Mouse (Mus musculus) frontal cortex, adult 2 months (tissue): ENCODE data around the gene Rbm20. TPM values are rescaled to one million over a fixed set of nuclear protein-coding genes. Genes with fewer than 3 reads are reported as not detected.
"Not testable (repeated sequence)": the region's sequence is repeated elsewhere in the genome, so short reads cannot be mapped to it uniquely, and the experiment has no call there.

Experiments
- DNase-seq, 2 experiments: peaks; one replicate each; pipeline ENCODE4 v3.0.0; 2022; ENCODE audit warnings: low spot score in 1 of 2; ENCODE audit errors: extremely low spot score in 1 of 2
- polyA plus RNA-seq: library from polyadenylated mRNA; depleted of rRNA; stranded (reverse); fragments of >200 nt; gene quantifications from 2 replicates; pipeline ENCODE4 v1.2.3, GENCODE M21; 2012; rRNA removed

Rbm20 gene
- polyA plus RNA-seq: 6.8 and 6.9 TPM in 2 replicates

- peak in 1 of 2 experiments; percentile 26 for DNase-seq
These were observed at the start of gene Rbm20 for GRCm38 (mm10) chr19:53676718-53677634. Rbm20 (plus strand) TSS chr19:53677306.

GRCm38 (mm10) chr19:53638041-53638440, 39.1 kb upstream of the Rbm20 start:
- no peak for DNase-seq

GRCm38 (mm10) chr19:53638727-53639126, 38.4 kb upstream of the Rbm20 start:
- no peak for DNase-seq

GRCm38 (mm10) chr19:53644020-53644595, 33.0 kb upstream of the Rbm20 start:
- DNase-seq: no peak

DNA sequence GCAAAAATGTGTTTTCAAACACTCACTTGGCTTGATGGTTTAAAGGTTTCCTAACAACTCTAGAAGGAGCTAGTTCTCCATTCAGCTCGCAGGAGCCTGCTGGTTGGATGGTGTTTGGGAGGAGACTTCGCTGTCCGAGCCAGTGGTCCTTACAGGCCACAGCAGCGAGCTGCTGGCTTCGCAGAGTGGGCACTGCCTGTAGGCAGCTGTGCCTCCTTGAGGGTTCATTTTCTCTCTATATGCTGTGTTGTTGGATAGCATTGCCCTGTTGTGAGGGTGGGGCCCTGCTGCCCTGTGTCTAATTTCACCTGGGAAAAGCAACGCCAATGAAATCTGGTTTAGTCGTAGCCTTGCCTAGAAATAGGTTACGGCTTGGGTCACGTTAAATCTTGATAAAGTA, 29.8 kb upstream of the Rbm20 start:
- DNase-seq: no peak

- DNase-seq: no peak
These were observed 29.1 kb upstream of the Rbm20 start for GRCm38 (mm10) chr19:53648056-53648455.

GRCm38 (mm10) chr19:53648802-53649236, 28.3 kb upstream of the Rbm20 start:
- peak; percentile 68 to 90 for DNase-seq

DNA sequence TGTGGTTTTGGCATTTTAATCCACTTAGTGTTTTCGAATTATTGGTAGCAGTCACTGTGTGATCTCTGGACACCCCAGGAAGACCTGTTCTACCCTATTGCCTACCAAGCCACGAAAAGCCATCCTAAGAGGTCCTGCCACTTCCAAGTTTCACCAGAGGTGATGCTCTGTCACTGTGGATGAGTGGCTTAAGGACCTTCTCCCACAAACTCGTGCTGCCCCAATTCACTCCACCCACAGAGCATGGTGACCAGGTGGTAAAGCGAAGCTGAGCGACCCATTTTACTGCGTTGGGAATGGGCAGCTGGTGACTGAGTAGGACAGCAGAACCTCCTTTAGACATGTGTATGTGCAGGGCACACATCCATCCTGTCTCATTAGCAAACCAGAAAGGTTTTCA, 27.7 kb upstream of the Rbm20 start:
- peak in 1 of 2 experiments; percentile 23 for DNase-seq

DNA sequence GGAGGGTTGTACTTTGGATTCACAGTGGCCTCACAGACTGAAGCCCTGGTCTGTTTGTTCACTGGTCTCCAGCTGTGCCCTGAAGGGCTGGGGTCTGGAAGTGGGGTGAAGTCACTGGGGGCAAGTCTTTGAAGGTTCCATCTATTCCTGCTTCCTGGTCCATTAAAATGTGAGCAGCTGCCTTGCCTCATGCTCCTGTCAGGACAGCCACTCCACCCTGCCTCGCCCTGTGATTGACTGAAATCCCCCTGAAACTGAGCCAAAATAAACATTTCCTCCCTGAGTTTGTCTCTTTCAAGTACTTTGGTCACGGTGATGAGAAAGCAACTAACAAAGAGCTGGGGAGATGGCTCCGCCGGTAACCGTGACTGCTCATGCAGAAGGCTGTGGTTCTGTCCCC, 27.3 kb upstream of the Rbm20 start:
- no peak for DNase-seq

DNA sequence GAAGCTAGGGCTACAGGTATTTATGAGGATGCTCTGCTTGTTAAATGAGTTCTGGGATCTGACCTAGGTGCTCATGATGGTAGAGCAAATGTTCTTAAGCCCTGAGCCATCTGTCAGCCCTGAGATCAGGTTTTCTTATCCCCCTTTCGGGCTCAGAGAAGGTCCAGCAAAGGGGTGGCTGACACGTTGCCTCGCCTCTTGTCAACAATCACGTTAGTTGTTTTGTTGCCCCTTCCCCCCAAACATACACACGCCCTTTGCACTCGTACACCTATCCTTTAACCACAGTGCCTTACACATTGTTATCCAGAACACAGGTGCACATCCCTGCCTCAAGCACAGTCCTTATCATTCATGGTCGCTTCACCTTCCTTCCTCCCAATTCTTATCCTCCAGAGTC, 26.2 kb upstream of the Rbm20 start:
- DNase-seq: no peak

DNA sequence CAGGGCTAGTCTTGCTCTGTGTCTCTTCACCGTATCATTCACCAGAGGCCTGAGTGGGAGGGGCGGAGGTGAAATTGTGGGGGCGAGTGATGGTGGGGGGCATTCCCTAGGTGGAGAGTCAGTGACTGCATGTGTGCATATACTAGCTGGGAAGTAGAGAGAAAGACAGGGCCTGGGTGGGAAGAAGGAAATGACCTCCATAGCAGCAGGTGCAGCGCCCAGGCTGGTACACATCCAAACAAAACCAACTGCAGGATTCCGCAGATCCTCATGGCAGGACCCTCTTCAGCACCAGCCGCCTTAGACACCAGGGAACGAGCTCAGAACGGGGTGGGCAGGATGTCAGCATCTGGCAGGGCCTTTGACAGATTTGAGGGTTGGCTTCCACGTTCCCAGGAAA, 24.8 kb upstream of the Rbm20 start:
- no peak for DNase-seq

- no peak for DNase-seq
These were observed 23.3 kb upstream of the Rbm20 start for GRCm38 (mm10) chr19:53653624-53654467.

DNA sequence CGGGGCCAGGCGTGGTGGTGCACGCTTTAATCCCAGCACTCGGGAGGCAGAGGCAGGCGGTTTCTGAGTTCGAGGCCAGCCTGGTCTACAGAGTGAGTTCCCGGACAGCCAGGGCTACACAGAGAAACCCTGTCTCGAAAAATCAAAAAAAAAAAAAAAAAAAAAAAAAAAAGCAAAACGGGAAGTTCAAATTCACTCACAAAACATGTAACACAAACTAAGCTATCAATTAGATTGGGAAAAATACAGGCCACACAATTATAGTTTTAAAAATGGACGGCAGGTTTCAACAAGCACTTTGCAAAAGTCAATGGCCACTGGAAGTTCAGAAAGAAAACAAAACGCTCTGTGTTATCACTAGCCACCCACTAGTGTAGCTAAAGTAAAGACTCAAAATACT, 20.7 kb upstream of the Rbm20 start:
- not testable (repeated sequence) for DNase-seq

DNA sequence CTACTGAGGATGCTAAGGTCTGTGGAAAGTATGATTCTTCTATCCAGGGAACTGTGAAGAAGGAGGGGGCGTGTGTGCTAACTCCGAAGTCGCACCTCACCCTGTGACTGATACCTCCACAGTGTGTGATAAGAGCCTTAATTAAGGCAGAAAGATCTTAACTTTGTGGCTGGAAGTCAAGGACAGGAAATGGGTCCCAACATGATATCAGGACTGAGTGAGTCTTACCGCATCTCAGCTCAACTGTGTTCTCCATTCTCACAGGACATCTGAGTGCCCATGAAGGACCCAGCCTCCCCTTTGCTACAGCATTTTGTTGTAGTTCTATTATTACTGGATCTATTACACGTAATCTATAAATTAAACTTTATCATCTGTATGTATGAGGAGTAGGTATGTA, 19.7 kb upstream of the Rbm20 start:
- DNase-seq: no peak

GRCm38 (mm10) chr19:53660722-53661420, 16.2 kb upstream of the Rbm20 start:
- no peak for DNase-seq

DNA sequence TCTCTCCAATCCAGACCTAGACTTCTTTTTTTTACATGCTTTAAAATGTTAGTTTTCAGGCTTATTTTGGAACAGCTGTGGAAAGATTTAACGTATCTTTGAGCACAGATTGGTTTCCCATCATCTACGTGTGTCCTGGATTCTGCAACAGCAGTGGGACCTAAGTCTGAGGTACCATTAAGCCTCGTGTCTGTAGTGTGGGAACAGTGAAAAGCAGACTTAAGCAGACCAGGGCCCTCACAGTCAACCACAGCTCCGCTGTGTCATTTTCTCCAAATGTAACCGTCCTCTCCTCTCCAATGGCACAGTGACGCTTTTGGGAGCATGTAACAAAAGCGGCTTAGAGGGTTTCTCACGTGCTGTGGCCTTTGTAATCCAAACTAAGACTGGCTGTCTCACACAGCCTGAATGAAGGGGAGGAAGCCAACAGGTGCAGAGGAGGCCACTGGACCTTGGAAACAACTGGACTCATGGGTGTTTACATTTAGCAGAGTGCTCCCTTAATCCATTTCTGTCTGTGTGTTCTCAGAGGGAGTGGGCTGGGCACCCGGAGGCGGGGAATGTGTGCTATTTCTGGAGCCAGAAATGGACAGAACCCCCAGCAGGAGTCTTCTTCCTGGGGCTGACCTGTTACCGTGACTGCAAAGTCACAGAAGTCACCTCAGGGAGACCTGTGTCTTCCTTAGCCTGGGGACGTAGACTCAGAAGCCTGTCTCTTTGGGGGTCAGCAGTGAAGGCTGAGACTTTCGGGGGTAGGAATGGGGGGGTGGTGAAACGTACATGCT, 15.0 kb upstream of the Rbm20 start:
- DNase-seq: no peak

DNA sequence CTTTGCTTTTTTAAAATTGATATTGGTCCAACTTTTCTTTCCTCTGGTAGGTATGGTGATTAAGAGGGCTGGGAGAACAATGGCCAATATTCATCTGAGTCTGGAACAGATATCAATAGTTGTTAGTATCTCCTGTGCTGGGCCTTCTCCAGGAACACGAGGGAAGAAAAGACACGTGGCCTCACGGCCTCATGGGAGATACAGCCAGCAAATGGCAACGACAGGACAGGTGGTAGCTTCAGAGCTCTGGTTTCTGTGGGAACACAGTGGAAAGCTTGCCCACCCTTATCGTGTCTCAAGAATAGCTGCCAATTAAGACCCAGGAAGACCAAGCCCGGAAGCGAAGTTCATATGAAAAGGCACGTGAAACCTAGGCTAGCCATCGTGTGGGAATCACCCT, 12.3 kb upstream of the Rbm20 start:
- DNase-seq: no peak

GRCm38 (mm10) chr19:53665391-53665790, 11.7 kb upstream of the Rbm20 start:
- no peak for DNase-seq

DNA sequence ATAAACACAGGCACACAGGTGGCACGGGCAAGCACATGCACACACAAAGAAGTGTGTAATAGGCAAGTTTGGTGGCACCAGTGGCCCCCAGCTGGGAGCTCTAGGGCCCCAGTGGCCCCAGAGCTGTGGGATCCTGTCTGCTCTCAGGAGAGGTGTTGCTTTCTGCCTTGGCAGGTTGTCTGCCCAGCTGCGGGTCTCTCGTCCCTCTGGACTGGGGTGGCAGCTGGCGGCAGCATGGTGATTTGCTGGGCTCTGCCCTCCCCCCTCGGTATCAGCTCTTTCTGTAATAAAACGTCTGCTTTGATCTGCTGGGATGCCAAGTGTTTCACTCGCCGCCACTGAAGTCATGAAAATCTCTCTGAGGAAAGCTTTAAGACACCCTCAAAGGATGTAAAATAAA, 10.4 kb upstream of the Rbm20 start:
- DNase-seq: no peak

DNA sequence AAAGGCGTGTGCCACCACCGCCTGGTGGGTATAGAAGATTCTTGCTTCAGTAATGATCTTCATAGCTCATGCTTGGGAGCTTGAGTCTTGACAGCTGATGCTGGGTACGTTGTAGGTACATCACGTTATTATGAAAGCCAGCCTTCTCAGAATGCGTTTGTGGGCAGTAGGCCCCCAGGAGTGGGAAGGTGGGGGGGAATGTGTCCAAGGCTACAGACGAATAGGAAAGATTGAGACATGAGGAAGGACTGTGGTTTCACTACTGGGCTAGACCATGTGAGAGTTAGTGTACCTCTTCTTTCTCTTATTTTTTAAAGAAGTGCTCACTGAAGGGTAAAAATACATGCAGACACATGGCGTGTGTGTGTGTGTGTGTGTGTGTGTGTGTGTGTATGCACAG, 8.3 kb upstream of the Rbm20 start:
- DNase-seq: no peak
